Mouse (Mus musculus) monocyte, adult 59 days (primary cell): ENCODE measurements around the gene Pabpc6. TPM values are rescaled to one million over a fixed set of nuclear protein-coding genes. Genes with fewer than 3 reads are reported as not detected.

ENCODE experiments used
- total RNA-seq, 2 experiments: library from RNA; stranded (reverse); gene quantifications; one replicate each; pipeline ENCODE4 v1.2.4; 2023

Gene Pabpc6
- total RNA-seq, result not detected

DNA sequence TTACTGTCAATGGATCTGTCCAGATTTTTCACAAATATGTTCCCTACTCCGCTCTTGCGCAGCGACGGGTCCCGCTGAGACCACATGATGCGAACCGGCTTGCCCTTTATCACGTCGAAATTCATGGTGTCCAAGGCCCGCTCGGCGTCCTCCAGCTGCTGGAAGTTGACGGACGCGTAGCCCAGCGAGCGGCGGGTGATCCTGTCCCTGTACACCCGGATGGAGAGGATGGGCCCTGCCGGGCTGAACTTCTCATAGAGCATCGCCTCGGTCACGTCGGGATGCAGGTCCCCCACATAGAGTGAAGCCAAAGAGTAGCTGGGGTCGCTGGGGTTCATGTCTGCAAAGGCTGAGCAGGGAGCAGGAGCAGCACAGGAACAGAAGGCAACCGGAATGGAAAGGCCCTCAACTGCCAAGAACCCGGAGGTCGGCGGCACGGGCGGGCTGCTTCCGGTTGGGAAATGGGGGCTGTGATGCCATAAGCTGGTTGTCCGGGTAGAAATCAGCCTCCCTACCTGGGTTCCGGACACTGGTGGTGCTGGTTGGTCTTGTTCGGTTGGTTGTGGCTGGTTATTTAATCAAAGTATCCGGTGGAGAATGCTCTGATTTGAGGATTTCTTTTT is at the start of gene Pabpc6:
TSS of gene Pabpc6 (minus strand) at position 435 of the 623 bp plus-strand sequence.

Other genes with a start within 250 kb of the Pabpc6 start
- not detected for gene Gm17728, start 247.7 kb downstream of the Pabpc6 start, total RNA-seq